Mouse (Mus musculus) megakaryocyte, adult 5-6 weeks (primary cell): ENCODE results near the gene Cers6. TPM values are rescaled to one million over a fixed set of nuclear protein-coding genes. Genes with fewer than 3 reads are reported as not detected.

Source experiments
- ATAC-seq: 2 replicates; pipeline ENCODE4 v1.8.0; 2016; ENCODE audit warnings: mild to moderate bottlenecking, inconsistent platforms; ENCODE audit not compliant: poor library complexity, severe bottlenecking
- total RNA-seq, 2 experiments: library from RNA; stranded (forward) in 1 of 2; stranded (reverse) in 1 of 2; fragments of 153-499, 151-499 nt in 1 of 2; fragments of 221-1000, 200-1000 nt in 1 of 2; gene quantifications; 2 replicates each; pipeline versions ENCODE4 v1.2.3 to v1.2.4; 2015 to 2017

The Cers6 gene
- total RNA-seq, 2 experiments from 2014 or later, result 64.6 to 146 TPM

GRCm38 (mm10) chr2:69138759-69139158 lies 277.5 kb downstream of the Cers6 start:
- ATAC-seq, result no peak

DNA sequence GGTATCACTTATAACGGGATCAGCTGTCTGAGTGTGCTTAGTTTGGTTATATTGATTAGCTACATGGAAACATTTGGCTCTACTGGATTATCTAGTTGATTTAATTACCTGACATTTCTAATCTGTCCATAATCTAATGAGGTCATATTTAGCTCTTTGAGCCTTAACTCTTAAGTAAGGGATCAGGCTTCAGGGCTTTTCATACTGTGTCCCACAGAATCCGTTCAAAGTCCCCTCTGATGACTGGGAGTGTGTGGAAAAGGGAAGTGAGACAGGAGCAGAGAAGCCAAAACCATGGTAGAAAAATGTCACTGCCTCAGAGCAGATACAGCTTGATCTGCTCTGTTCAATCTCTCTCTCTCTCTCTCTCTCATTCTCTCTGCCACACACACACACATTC lies 279.0 kb downstream of the Cers6 start:
- no peak for ATAC-seq

GRCm38 (mm10) chr2:69140816-69141215 lies 279.6 kb downstream of the Cers6 start:
- ATAC-seq, result no peak

DNA sequence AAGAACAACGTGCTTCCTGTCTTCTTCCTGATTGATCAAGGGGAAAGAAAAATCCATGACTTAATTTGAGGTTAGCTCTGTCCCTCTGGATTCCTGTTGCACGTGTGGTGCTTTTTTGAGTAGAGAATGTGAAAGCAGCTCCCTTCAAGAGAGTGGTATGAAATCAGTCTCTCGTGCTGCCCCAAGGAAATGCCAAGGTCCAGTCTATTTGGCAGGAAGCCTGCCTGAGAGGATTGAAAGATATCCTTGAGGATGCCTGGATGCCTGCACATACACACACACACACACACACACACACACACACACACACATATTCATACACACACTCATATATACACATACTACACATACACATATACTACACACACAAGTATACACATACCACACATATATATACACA lies 287.4 kb downstream of the Cers6 start:
- no peak for ATAC-seq

- ATAC-seq, result no peak
These were observed 287.9 kb downstream of the Cers6 start for GRCm38 (mm10) chr2:69149154-69149553.

- no peak for ATAC-seq
These were observed 289.6 kb downstream of the Cers6 start for GRCm38 (mm10) chr2:69150841-69151240.

DNA sequence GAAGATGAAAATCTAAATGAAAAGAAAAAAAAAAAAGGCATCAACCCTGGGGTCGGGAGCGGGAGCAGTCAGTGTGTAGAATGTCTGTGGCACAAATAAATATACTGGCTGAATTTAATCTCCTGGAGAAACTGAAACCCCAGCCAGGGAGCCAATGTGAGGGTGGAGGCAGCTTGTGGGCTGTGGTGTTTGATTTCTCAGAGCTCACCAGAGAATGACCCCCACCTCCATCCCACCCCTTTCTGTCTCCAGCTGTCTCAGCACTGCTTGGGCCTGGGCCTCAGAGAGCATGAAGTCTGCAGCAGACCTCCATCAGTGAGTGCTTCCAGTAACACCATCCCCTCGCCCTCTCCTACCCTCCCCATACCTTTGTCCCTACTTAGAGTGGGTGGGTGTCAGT lies 294.6 kb downstream of the Cers6 start:
- ATAC-seq, result no peak

GRCm38 (mm10) chr2:69156283-69156682 lies 295.0 kb downstream of the Cers6 start:
- no peak for ATAC-seq

DNA sequence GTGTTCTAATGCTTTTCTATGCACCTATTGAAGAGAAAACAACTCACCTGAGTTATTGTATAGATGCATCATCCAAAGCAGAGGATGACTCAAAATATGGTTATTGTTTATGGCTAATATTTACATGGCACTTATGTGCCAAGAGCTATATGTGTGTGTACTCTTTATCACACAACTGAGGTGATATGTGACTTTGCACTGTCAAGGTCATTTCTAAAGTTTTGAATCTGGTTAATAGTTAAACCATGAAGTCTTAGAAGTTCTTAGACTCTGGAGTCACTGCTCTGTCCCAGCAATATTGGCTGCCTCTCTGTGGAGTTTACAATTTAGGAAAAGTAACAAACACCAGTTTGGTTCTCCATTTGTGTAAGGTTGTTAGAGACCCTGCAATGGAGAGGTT lies 297.7 kb downstream of the Cers6 start:
- ATAC-seq, result no peak

Other genes with a start within 250 kb of the Cers6 start
- not detected in 2 replicates for gene 4932414N04Rik, start 205.0 kb upstream of the Cers6 start, total RNA-seq (2015)
- not detected in 2 replicates for gene 4932414N04Rik, start 205.0 kb upstream of the Cers6 start, total RNA-seq (2017)